Mouse (Mus musculus): ENCODE data around the gene Msl1.

DNA sequence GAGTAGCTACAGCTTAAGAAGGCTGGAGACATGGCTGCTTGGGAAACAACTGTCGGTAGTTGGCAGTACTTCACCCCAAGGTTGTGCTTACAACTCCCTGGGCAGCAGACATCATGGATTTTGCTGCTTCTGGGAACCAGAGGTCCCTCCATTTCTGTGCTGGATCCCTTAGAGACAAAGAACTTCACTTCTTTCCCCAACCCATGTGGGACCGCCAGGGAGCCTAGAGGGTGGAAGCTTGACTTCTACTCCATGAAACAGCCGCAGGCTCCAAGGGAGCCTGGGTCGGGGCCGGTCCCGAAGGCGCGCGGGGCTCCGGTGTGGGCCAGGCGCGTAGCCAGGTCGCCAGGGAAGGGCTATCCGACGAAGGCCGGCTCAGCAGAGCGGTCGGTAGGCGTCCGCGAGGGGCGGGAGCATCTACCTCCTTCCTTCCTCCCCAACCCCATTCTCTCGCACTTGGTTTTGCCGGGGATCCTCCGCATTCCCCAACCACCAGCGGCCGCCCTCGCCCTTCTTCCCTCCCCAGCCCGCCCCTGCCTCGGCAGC is 774 bp upstream of the Msl1 start:
- TF ChIP-seq CTCF (IDR thresholded peaks at IDR 0.05; ENCODE audit: low read depth) (peak; percentile 59), EP300 (optimal IDR thresholded peaks at IDR 0.05) (no peak)

All from stomach, postnatal 0 days (tissue).